Mouse (Mus musculus): ENCODE results near the gene Cadm1. TPM values are rescaled to one million over a fixed set of nuclear protein-coding genes. Genes with fewer than 3 reads are reported as not detected.

Cadm1 gene
- polyA plus RNA-seq, 1 experiment = 94.6 TPM

GRCm38 (mm10) chr9:47548402-47548801, 18.4 kb downstream of the Cadm1 start:
- no peak for DNase-seq (ENCODE audit: extremely low spot score in 1 of 2, low spot score in 1 of 2)

- DNase-seq (ENCODE audit: extremely low spot score in 1 of 2, low spot score in 1 of 2) = no peak
Measured at GRCm38 (mm10) chr9:47548916-47549315, 18.9 kb downstream of the Cadm1 start.

GRCm38 (mm10) chr9:47552960-47553575, 23.1 kb downstream of the Cadm1 start:
- no peak for DNase-seq (ENCODE audit: extremely low spot score in 1 of 2, low spot score in 1 of 2)

GRCm38 (mm10) chr9:47560726-47561125, 30.8 kb downstream of the Cadm1 start:
- DNase-seq (ENCODE audit: extremely low spot score in 1 of 2, low spot score in 1 of 2) = no peak

GRCm38 (mm10) chr9:47561596-47561995, 31.6 kb downstream of the Cadm1 start:
- peak in 1 of 2 experiments; percentile 29 for DNase-seq (ENCODE audit: extremely low spot score in 1 of 2, low spot score in 1 of 2)

- DNase-seq (ENCODE audit: extremely low spot score in 1 of 2, low spot score in 1 of 2) = no peak
Measured at GRCm38 (mm10) chr9:47565088-47565487, 35.1 kb downstream of the Cadm1 start.

GRCm38 (mm10) chr9:47567873-47568272, 37.9 kb downstream of the Cadm1 start:
- DNase-seq (ENCODE audit: extremely low spot score in 1 of 2, low spot score in 1 of 2) = no peak

- DNase-seq (ENCODE audit: extremely low spot score in 1 of 2, low spot score in 1 of 2) = no peak
Measured at GRCm38 (mm10) chr9:47570184-47570583, 40.2 kb downstream of the Cadm1 start.

GRCm38 (mm10) chr9:47571461-47571860, 41.5 kb downstream of the Cadm1 start:
- DNase-seq (ENCODE audit: extremely low spot score in 1 of 2, low spot score in 1 of 2) = no peak

- no peak for DNase-seq (ENCODE audit: extremely low spot score in 1 of 2, low spot score in 1 of 2)
Measured at GRCm38 (mm10) chr9:47572132-47572531, 42.2 kb downstream of the Cadm1 start.

- DNase-seq (ENCODE audit: extremely low spot score in 1 of 2, low spot score in 1 of 2) = no peak
Measured at GRCm38 (mm10) chr9:47573456-47573855, 43.5 kb downstream of the Cadm1 start.

- DNase-seq (ENCODE audit: extremely low spot score in 1 of 2, low spot score in 1 of 2) = no peak
Measured at GRCm38 (mm10) chr9:47574710-47575414, 44.9 kb downstream of the Cadm1 start.

- DNase-seq (ENCODE audit: extremely low spot score in 1 of 2, low spot score in 1 of 2) = no peak
Measured at GRCm38 (mm10) chr9:47575764-47576163, 45.8 kb downstream of the Cadm1 start.

GRCm38 (mm10) chr9:47579464-47579863, 49.5 kb downstream of the Cadm1 start:
- DNase-seq (ENCODE audit: extremely low spot score in 1 of 2, low spot score in 1 of 2) = peak in 1 of 2 experiments; percentile 17

- DNase-seq (ENCODE audit: extremely low spot score in 1 of 2, low spot score in 1 of 2) = no peak
Measured at GRCm38 (mm10) chr9:47581576-47582365, 51.8 kb downstream of the Cadm1 start.

- DNase-seq (ENCODE audit: extremely low spot score in 1 of 2, low spot score in 1 of 2) = no peak
Measured at GRCm38 (mm10) chr9:47583241-47583640, 53.3 kb downstream of the Cadm1 start.

GRCm38 (mm10) chr9:47586176-47586575, 56.2 kb downstream of the Cadm1 start:
- DNase-seq (ENCODE audit: extremely low spot score in 1 of 2, low spot score in 1 of 2) = no peak

GRCm38 (mm10) chr9:47586839-47587238, 56.9 kb downstream of the Cadm1 start:
- peak in 1 of 2 experiments; percentile 14 for DNase-seq (ENCODE audit: extremely low spot score in 1 of 2, low spot score in 1 of 2)

- peak in 1 of 2 experiments; percentile 67 for DNase-seq (ENCODE audit: extremely low spot score in 1 of 2, low spot score in 1 of 2)
Measured at GRCm38 (mm10) chr9:47587577-47588194, 57.7 kb downstream of the Cadm1 start.

GRCm38 (mm10) chr9:47589832-47590231, 59.9 kb downstream of the Cadm1 start:
- DNase-seq (ENCODE audit: extremely low spot score in 1 of 2, low spot score in 1 of 2) = no peak

- DNase-seq (ENCODE audit: extremely low spot score in 1 of 2, low spot score in 1 of 2) = no peak
Measured at GRCm38 (mm10) chr9:47601541-47601940, 71.6 kb downstream of the Cadm1 start.
